Mouse (Mus musculus): ENCODE measurements around the gene Mast4. TPM values are rescaled to one million over a fixed set of nuclear protein-coding genes. Genes with fewer than 3 reads are reported as not detected.

The Mast4 gene
- total and polyA plus RNA-seq, 2 experiments = 0.83 to 5.3 TPM

GRCm38 (mm10) chr13:103354737-103355136 lies 20.4 kb upstream of the Mast4 start:
- WGBS = 81% methylated on average over 3 of the region's 3 CpGs
- no peaks in the 10 kb centered on the region for H3K79me2 ChIP-seq (ENCODE audit: control insufficient read depth, insufficient read depth, low read length)
- no peak overlapping the region for H3K9ac ChIP-seq (ENCODE audit: low read depth, low read length)
- DNase-seq (ENCODE audit: extremely low read depth, low read depth, low spot score) = no peak
- no peak for TF ChIP-seq POLR2A (IDR thresholded peaks at IDR 0.05; ENCODE audit: extremely low read depth, insufficient read depth, low read length)
- no peak for TF ChIP-seq CTCF (IDR thresholded peaks at IDR 0.05; ENCODE audit: low read depth, low read length)
- no peaks in the 10 kb centered on the region for H3K27me3 ChIP-seq (ENCODE audit: control insufficient read depth, insufficient read depth, low read length)
- H3K4me1 ChIP-seq (ENCODE audit: control insufficient read depth, insufficient read depth, low read length) = no peaks in the 10 kb centered on the region
- no peak overlapping the region for H3K27ac ChIP-seq (replicated peaks; ENCODE audit: insufficient read depth, low read depth, low read length)
- no peak overlapping the region for H3K4me3 ChIP-seq (ENCODE audit: insufficient read depth, low read depth, low read length)
- H3K36me3 ChIP-seq (ENCODE audit: control insufficient read depth, insufficient read depth, low read length) = no peaks in the 10 kb centered on the region

- Histone ChIP-seq H3K27ac (replicated peaks; ENCODE audit: insufficient read depth, low read depth, low read length) (no peak overlapping the region), H3K36me3 (ENCODE audit: control insufficient read depth, insufficient read depth, low read length) (no peaks in the 10 kb centered on the region), H3K27me3 (ENCODE audit: control insufficient read depth, insufficient read depth, low read length) (no peaks in the 10 kb centered on the region), H3K79me2 (ENCODE audit: control insufficient read depth, insufficient read depth, low read length) (no peaks in the 10 kb centered on the region), H3K4me1 (ENCODE audit: control insufficient read depth, insufficient read depth, low read length) (no peaks in the 10 kb centered on the region), H3K9ac (ENCODE audit: low read depth, low read length) (no peak overlapping the region), H3K4me3 (ENCODE audit: insufficient read depth, low read depth, low read length) (no peak overlapping the region)
- WGBS = 90% methylated on average over 8 of the region's 8 CpGs
- TF ChIP-seq POLR2A (IDR thresholded peaks at IDR 0.05; ENCODE audit: extremely low read depth, insufficient read depth, low read length) (no peak), CTCF (IDR thresholded peaks at IDR 0.05; ENCODE audit: low read depth, low read length) (no peak)
- no peak for DNase-seq (ENCODE audit: extremely low read depth, low read depth, low spot score)
Measured at GRCm38 (mm10) chr13:103344749-103345148, 10.5 kb upstream of the Mast4 start.

DNA sequence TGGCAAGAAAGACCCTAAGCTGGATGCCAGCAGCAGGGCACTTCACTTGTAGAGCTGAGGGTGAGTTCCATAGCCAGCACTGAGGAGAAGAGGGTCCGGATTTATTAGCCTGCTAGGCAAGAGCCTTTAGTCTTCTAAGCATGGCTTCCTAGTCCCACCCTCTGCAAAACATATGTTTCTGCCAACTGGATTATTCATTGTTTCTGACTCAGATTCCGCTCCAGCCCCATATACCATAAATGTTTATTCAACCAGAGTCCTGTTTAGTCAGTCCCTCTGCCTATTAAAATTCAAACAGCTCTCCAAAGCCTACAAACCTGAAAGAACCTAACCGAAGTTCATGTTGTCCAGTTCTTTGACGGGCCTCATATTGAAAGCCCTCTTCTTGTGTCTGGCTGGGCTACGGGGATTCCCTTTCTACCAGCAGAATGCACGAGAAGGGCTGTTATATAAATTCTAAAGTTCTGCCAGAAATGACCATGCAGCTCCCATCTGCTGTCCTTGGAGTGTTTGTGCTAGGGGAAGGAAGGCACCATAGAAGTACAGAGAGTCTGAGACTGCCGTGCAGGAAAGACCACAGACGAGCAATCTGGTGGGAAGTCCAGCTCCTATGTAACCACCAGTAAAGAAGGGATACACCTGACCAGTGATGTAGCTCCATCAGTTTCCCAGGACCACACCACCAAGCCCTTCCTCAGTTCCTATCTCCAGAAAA lies 9.9 kb upstream of the Mast4 start:
- 85% methylated on average over 8 of the region's 8 CpGs for WGBS
- DNase-seq (ENCODE audit: extremely low read depth, low read depth, low spot score) = no peak
- no peak overlapping the region for H3K27ac ChIP-seq (replicated peaks; ENCODE audit: insufficient read depth, low read depth, low read length)
- no peaks in the 10 kb centered on the region for H3K27me3 ChIP-seq (ENCODE audit: control insufficient read depth, insufficient read depth, low read length)
- H3K4me1 ChIP-seq (ENCODE audit: control insufficient read depth, insufficient read depth, low read length) = no peaks in the 10 kb centered on the region
- no peaks in the 10 kb centered on the region for H3K36me3 ChIP-seq (ENCODE audit: control insufficient read depth, insufficient read depth, low read length)
- no peaks in the 10 kb centered on the region for H3K79me2 ChIP-seq (ENCODE audit: control insufficient read depth, insufficient read depth, low read length)
- H3K4me3 ChIP-seq (ENCODE audit: insufficient read depth, low read depth, low read length) = no peak overlapping the region
- H3K9ac ChIP-seq (ENCODE audit: low read depth, low read length) = no peak overlapping the region
- TF ChIP-seq CTCF (IDR thresholded peaks at IDR 0.05; ENCODE audit: low read depth, low read length) = no peak
- TF ChIP-seq POLR2A (IDR thresholded peaks at IDR 0.05; ENCODE audit: extremely low read depth, insufficient read depth, low read length) = no peak

DNA sequence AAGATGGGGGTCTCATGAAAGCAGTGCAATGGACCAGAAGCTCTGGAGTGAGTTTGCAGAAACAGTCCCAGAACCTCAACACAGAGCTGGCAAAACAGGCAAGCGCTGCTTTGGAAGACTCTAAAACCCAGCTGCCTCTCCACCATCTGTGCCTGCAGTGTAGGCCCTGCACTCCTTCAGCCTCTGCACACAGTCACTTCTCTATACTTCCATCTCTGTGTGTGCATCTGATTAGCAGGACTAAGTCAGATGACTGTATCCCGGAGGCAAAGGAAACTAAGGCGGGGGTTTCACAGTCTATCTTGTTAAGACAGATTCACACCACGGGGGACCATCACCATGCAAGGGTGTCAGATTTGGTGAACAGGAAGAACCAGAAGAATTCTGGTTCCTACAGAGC lies 6.7 kb upstream of the Mast4 start:
- H3K79me2 ChIP-seq (ENCODE audit: control insufficient read depth, insufficient read depth, low read length) = no peaks in the 10 kb centered on the region
- no peaks in the 10 kb centered on the region for H3K27me3 ChIP-seq (ENCODE audit: control insufficient read depth, insufficient read depth, low read length)
- 88% methylated on average over 4 of the region's 4 CpGs for WGBS
- H3K27ac ChIP-seq (replicated peaks; ENCODE audit: insufficient read depth, low read depth, low read length) = no peak overlapping the region
- no peaks in the 10 kb centered on the region for H3K4me1 ChIP-seq (ENCODE audit: control insufficient read depth, insufficient read depth, low read length)
- no peak for DNase-seq (ENCODE audit: extremely low read depth, low read depth, low spot score)
- no peak for TF ChIP-seq POLR2A (IDR thresholded peaks at IDR 0.05; ENCODE audit: extremely low read depth, insufficient read depth, low read length)
- TF ChIP-seq CTCF (IDR thresholded peaks at IDR 0.05; ENCODE audit: low read depth, low read length) = no peak
- no peak overlapping the region for H3K4me3 ChIP-seq (ENCODE audit: insufficient read depth, low read depth, low read length)
- H3K36me3 ChIP-seq (ENCODE audit: control insufficient read depth, insufficient read depth, low read length) = no peaks in the 10 kb centered on the region
- no peak overlapping the region for H3K9ac ChIP-seq (ENCODE audit: low read depth, low read length)

- no peaks in the 10 kb centered on the region for H3K36me3 ChIP-seq (ENCODE audit: control insufficient read depth, insufficient read depth, low read length)
- no peak for TF ChIP-seq POLR2A (IDR thresholded peaks at IDR 0.05; ENCODE audit: extremely low read depth, insufficient read depth, low read length)
- TF ChIP-seq CTCF (IDR thresholded peaks at IDR 0.05; ENCODE audit: low read depth, low read length) = no peak
- no peak overlapping the region for H3K4me3 ChIP-seq (ENCODE audit: insufficient read depth, low read depth, low read length)
- no peaks in the 10 kb centered on the region for H3K79me2 ChIP-seq (ENCODE audit: control insufficient read depth, insufficient read depth, low read length)
- H3K9ac ChIP-seq (ENCODE audit: low read depth, low read length) = no peak overlapping the region
- no peak for DNase-seq (ENCODE audit: extremely low read depth, low read depth, low spot score)
- peaks cover 2% of the 10 kb centered on the region for H3K4me1 ChIP-seq (ENCODE audit: control insufficient read depth, insufficient read depth, low read length)
- H3K27me3 ChIP-seq (ENCODE audit: control insufficient read depth, insufficient read depth, low read length) = peaks cover 11% of the 10 kb centered on the region
- H3K27ac ChIP-seq (replicated peaks; ENCODE audit: insufficient read depth, low read depth, low read length) = no peak overlapping the region
- WGBS = 83% methylated on average over 2 of the region's 2 CpGs
Measured at GRCm38 (mm10) chr13:103338616-103339015, 4.3 kb upstream of the Mast4 start.

GRCm38 (mm10) chr13:103336237-103336636 lies 1.9 kb upstream of the Mast4 start:
- 41% methylated on average over 5 of the region's 5 CpGs for WGBS
- no peak overlapping the region for H3K27ac ChIP-seq (replicated peaks; ENCODE audit: insufficient read depth, low read depth, low read length)
- H3K4me1 ChIP-seq (ENCODE audit: control insufficient read depth, insufficient read depth, low read length) = peaks cover 2% of the 10 kb centered on the region
- peak; percentile 67 for DNase-seq (ENCODE audit: extremely low read depth, low read depth, low spot score)
- H3K9ac ChIP-seq (ENCODE audit: low read depth, low read length) = no peak overlapping the region
- H3K27me3 ChIP-seq (ENCODE audit: control insufficient read depth, insufficient read depth, low read length) = peaks cover 16% of the 10 kb centered on the region
- H3K79me2 ChIP-seq (ENCODE audit: control insufficient read depth, insufficient read depth, low read length) = no peaks in the 10 kb centered on the region
- no peak for TF ChIP-seq POLR2A (IDR thresholded peaks at IDR 0.05; ENCODE audit: extremely low read depth, insufficient read depth, low read length)
- TF ChIP-seq CTCF (IDR thresholded peaks at IDR 0.05; ENCODE audit: low read depth, low read length) = no peak
- H3K4me3 ChIP-seq (ENCODE audit: insufficient read depth, low read depth, low read length) = no peak overlapping the region
- H3K36me3 ChIP-seq (ENCODE audit: control insufficient read depth, insufficient read depth, low read length) = no peaks in the 10 kb centered on the region
